Mouse (Mus musculus) neural tube, embryonic 11.5 days (tissue): Measurements from ENCODE around the gene Hao1. TPM values are rescaled to one million over a fixed set of nuclear protein-coding genes. Genes with fewer than 3 reads are reported as not detected.
A peak's percentile ranks its signal among the peaks of the same experiment; 100 is the strongest.

Experiments
- ATAC-seq: fragments of 200-750 bp; cut with Nextera tagmentation; 2 replicates; pipeline ENCODE4 v1.8.0; 2017; ENCODE audit warnings: moderate number of reproducible peaks, mild to moderate bottlenecking, moderate TSS enrichment, moderate library complexity; ENCODE audit not compliant: insufficient read depth, low FRiP score, low TSS enrichment
- DNase-seq: peaks from one replicate; pipeline ENCODE4 v3.0.0-alpha.2; 2015; ENCODE audit warnings: low spot score
- H3K27ac ChIP-seq: fragments of 300-500 bp; sonication (generic); 2 replicates; pipeline ENCODE4 v1.5.1; 2014; ENCODE audit warnings: low read depth, mild to moderate bottlenecking, low read length
- H3K27me3 ChIP-seq: fragments of 300-500 bp; sonication (generic); 2 replicates; pipeline ENCODE4 v1.6.1; 2014; ENCODE audit warnings: mild to moderate bottlenecking, low read length, mixed read lengths; ENCODE audit not compliant: control insufficient read depth, insufficient read depth
- H3K36me3 ChIP-seq: fragments of 300-500 bp; sonication (generic); 2 replicates; pipeline ENCODE4 v1.6.1; 2014; ENCODE audit warnings: mild to moderate bottlenecking, low read length, moderate library complexity, mixed read lengths; ENCODE audit not compliant: control insufficient read depth, insufficient read depth
- H3K4me1 ChIP-seq: fragments of 300-500 bp; sonication (generic); 2 replicates; pipeline ENCODE4 v1.6.1; 2014; ENCODE audit warnings: low read length, mixed read lengths; ENCODE audit not compliant: control insufficient read depth, insufficient read depth
- H3K4me2 ChIP-seq: fragments of 300-500 bp; sonication (generic); 2 replicates; pipeline ENCODE4 v1.6.1; 2014; ENCODE audit warnings: low read depth, mild to moderate bottlenecking, moderate library complexity
- H3K4me3 ChIP-seq: fragments of 300-500 bp; sonication (generic); 2 replicates; pipeline ENCODE4 v1.5.1; 2014; ENCODE audit warnings: low read depth, low read length
- H3K9ac ChIP-seq: fragments of 300-500 bp; sonication (generic); 2 replicates; pipeline ENCODE4 v1.6.1; 2014; ENCODE audit warnings: mild to moderate bottlenecking, low read length
- H3K9me3 ChIP-seq: fragments of 300-500 bp; sonication (generic); 2 replicates; pipeline ENCODE4 v1.6.1; 2016; ENCODE audit warnings: low read length; ENCODE audit not compliant: control insufficient read depth
- WGBS: fragments of 180-500 bp; shearing (Covaris S2); extraction: QIAGEN DNeasy Blood & Tissue Kit; methylation state at CpG from one replicate; pipeline ENCODE4 v1.1.7; 2014; 5-methylcytosine and 5-hydroxymethylcytosine counted together
- polyA plus RNA-seq: library from polyadenylated mRNA; unstranded; fragments of >200 nt; fragmentation: Nextera tagmentation; extraction: Ambion mirVana; gene quantifications from 2 replicates; pipeline ENCODE4 v1.2.1, GENCODE M21; 2014

The Hao1 gene
- polyA plus RNA-seq: not detected in 2 replicates

DNA sequence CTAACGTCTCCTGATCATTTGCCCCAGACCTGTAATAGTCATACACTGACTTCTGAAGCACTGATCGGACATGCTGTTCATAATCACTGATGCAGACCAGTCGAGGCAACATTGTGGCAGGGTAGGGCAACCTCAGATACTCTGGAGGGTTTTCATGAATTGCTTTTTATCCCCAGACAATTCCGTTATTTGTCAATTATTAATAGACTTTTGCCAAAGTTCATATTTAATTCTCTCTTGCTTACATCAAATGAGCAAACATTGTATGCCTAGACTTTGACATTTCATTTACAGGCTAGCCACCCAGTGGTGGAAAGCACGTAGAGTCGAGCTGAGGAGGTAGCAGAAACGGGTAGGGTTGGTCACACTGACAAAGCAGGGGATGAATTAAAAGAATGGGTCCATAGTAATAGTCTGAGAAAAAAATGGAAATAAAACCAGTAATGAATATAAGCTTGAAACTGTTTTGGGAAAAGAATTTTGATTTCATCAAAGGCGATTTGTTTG, at the start of gene Hao1:
TSS of gene Hao1 (minus strand) at position 148 of the 507 bp plus-strand sequence.
- Histone ChIP-seq H3K27me3 (no peaks in the 10 kb centered on the region), H3K4me3 (no peak within 1 kb of the TSS), H3K27ac (no peak within 1 kb of the TSS), H3K4me2 (no peak within 1 kb of the TSS), H3K9ac (no peak within 1 kb of the TSS), H3K9me3 (no peaks in the 10 kb centered on the region), H3K36me3 (no peaks in the 10 kb centered on the region), H3K4me1 (no peaks in the 10 kb centered on the region)
- no peak for ATAC-seq
- no peak for DNase-seq
- 88% methylated on average over 8 of the region's 8 CpGs for WGBS

DNA sequence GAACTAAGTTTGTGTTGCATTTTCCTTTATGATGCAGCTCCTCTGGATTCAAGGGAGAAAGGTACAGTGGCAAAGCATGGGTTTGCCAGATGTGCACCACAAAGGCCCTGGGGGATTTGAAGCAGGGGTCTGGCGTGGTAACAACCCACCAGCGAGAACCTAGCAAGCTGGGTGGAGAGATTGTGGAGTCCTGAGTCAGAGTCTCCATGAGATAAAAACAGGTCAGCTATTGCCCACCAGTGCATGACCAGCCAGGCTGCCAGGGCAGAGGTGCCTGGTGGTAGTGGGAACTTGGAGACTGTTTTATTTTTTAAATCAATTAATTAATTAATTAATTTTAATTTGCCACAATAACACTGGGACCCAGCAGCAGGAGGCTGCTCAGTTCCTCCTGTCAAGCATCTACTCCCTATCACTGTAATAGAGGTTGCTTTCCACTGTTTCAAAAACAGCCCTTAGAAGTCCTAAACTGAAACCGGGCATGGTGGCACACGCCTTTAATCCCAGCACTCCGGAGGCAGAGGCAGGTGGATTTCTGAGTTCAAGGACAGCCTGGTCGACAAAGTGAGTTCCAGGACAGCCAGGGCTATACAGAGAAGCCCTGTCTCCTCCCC, 37.0 kb upstream of the Hao1 start:
- 93% methylated on average over 6 of the region's 6 CpGs for WGBS
- no peak overlapping the region for H3K9ac ChIP-seq
- no peaks in the 10 kb centered on the region for H3K9me3 ChIP-seq
- no peak overlapping the region for H3K4me2 ChIP-seq
- H3K36me3 ChIP-seq: no peaks in the 10 kb centered on the region; the same call in 1 of the 2 replicates
- no peaks in the 10 kb centered on the region for H3K4me1 ChIP-seq
- H3K27me3 ChIP-seq: no peaks in the 10 kb centered on the region
- no peak overlapping the region for H3K27ac ChIP-seq
- no peak overlapping the region for H3K4me3 ChIP-seq
- DNase-seq (no peak), ATAC-seq (no peak)

DNA sequence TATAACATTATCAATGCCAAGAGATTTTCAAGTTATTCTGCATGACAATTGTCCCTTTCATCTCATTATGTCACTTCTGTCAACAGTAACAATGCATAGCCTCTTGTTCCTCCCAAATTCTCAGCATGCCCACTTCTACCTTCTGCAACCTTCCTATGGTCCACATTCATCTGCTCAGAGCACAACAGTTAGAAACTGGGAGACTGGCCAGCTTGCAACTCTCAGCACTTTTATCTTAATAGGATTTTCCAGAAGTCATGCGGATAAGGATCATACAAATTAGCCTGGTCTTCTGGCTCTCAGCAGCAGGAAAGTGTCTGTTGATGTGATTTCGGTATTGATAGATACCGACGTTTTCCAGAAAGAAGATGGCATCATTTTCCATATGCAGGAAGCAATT, 31.1 kb upstream of the Hao1 start:
- Histone ChIP-seq H3K9ac (no peak overlapping the region), H3K9me3 (no peaks in the 10 kb centered on the region), H3K4me2 (no peak overlapping the region), H3K4me1 (no peaks in the 10 kb centered on the region), H3K27ac (no peak overlapping the region), H3K27me3 (no peaks in the 10 kb centered on the region), H3K36me3 (no peaks in the 10 kb centered on the region), H3K4me3 (no peak overlapping the region)
- DNase-seq (no peak), ATAC-seq (no peak)
- WGBS: 72% methylated on average over 4 of the region's 4 CpGs

DNA sequence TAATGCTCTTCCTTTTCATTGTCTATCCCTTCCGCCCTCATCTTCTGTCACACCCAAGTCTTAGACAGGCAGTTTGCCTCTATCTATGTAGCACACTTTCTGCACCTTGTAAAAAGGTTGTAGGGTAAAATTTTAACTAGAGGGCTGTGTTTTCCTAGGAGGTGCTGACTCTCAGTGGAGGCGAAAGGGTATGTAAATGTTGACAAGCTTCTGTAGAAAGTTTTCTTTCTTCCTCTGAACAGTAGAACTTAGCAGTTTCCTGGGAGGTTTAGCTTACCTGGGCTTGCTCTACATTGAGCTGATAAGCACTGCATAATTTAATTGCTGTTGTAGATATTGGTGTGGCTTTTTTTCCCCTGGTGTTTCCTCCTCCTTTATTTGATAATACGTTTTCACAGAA, 5.3 kb upstream of the Hao1 start:
- no peaks in the 10 kb centered on the region for H3K4me1 ChIP-seq
- no peaks in the 10 kb centered on the region for H3K36me3 ChIP-seq
- no peak overlapping the region for H3K4me2 ChIP-seq
- ATAC-seq (no peak), DNase-seq (no peak)
- no peaks in the 10 kb centered on the region for H3K27me3 ChIP-seq
- H3K9me3 ChIP-seq: no peaks in the 10 kb centered on the region
- no peak overlapping the region for H3K27ac ChIP-seq
- no peak overlapping the region for H3K9ac ChIP-seq
- 96% methylated on average over 3 of the region's 3 CpGs for WGBS
- no peak overlapping the region for H3K4me3 ChIP-seq

DNA sequence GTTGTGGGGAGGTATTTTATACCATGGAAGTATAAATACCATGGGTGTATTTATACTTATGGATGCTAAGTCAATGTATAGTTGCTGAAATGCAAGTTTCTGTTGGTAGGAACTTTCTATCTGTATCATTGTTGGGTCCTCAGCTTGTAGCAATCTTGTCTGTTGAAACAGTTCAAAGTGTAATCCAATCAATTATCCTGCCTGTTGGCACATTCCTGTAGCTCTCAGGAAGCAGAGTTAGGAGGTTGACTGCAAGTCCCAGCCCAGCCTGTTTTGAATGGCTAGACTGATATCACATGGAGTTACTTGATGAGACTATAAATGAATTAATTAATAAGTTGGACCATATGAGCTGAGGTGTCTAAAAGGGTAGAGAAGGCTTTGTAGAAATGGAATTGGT, 1.8 kb downstream of the Hao1 start:
- Histone ChIP-seq H3K27ac (no peak overlapping the region), H3K4me1 (no peaks in the 10 kb centered on the region), H3K4me3 (no peak overlapping the region), H3K9me3 (no peaks in the 10 kb centered on the region), H3K27me3 (no peaks in the 10 kb centered on the region), H3K36me3 (no peaks in the 10 kb centered on the region), H3K4me2 (no peak overlapping the region), H3K9ac (no peak overlapping the region)
- ATAC-seq (no peak), DNase-seq (no peak)

DNA sequence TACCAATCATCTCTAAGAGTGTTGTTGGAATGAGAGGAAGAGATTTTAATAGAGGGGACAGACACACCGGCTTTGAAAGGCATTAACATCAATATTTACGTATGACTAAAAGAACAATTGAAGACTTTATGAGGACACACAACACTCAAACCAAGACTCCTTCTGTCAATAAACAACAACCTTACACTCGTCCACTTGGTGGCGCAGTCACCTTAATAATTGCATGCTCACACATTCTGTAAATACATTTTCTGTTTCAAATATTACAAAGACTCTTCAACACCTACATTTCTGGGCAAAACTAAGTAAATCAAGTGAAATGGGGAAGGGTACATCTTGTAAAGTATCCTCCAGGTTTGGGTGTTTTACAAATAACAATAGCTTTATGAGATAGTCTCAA, 4.4 kb downstream of the Hao1 start:
- DNase-seq: peak; percentile 66
- Histone ChIP-seq H3K36me3 (no peaks in the 10 kb centered on the region), H3K4me3 (no peak overlapping the region), H3K9ac (no peak overlapping the region), H3K27me3 (no peaks in the 10 kb centered on the region), H3K9me3 (no peaks in the 10 kb centered on the region), H3K4me1 (no peaks in the 10 kb centered on the region), H3K4me2 (no peak overlapping the region), H3K27ac (no peak overlapping the region)
- WGBS: 34% methylated on average over 4 of the region's 4 CpGs
- ATAC-seq: no peak; the same call in 1 of the 2 replicates

DNA sequence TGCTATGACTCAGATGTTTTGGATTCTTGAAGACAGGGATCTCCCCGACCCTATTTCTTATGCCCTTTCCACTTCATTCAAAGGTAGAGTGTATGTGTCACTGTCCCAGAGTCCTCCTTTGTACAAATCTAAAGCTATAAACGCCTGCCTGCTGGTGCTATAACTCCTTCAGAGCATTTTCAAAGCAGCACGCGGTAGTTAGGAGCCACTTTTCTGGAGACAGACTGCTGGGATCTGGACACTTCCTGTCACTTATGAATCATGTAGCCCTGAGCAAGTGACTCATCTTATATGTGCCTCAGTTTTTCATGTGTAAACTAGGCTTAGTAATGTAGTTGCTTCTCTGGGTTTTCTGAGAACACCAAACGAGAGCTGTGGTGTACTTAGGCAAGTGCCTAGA, 9.1 kb downstream of the Hao1 start:
- H3K4me3 ChIP-seq: no peak overlapping the region
- H3K36me3 ChIP-seq: no peaks in the 10 kb centered on the region
- H3K4me1 ChIP-seq: no peaks in the 10 kb centered on the region
- H3K27me3 ChIP-seq: no peaks in the 10 kb centered on the region
- WGBS: 70% methylated on average over 5 of the region's 5 CpGs
- no peak overlapping the region for H3K27ac ChIP-seq
- ATAC-seq: no peak
- no peaks in the 10 kb centered on the region for H3K9me3 ChIP-seq
- DNase-seq: no peak
- H3K9ac ChIP-seq: no peak overlapping the region
- H3K4me2 ChIP-seq: no peak overlapping the region

DNA sequence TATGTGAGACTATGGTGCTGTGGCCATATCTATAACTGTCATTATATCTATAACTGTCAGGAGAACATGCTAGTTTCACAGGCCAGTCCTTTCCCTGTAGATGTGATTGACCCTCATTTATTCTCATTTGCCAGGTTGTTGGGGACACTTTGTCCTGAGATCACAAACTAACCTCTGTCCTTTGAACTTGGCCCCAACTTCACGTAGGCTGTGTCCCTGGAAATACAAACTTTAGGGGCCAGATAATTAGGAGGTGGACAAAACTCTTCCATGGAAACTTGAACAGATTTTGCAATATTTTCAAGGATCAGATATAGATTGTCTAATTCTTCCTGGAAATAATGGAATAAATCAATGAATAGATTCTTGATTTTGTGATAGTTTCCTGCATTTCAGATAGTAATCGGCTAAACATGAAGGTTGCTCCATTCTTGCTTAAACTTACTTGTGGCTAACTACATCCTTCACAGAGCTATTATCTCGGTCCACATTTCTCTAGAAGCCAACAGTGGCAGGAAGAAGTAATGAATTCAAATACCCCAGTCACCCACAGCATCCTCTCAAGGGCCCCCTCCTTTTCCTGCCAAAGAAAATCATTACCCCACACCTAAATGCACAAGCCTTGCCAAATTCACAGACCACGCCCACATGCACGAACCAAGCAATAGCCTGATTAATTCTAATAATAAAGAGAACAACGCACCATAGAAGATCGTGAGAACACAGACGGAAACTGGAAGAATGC, 9.7 kb downstream of the Hao1 start:
- no peak overlapping the region for H3K27ac ChIP-seq
- ATAC-seq: no peak
- H3K4me3 ChIP-seq: no peak overlapping the region
- H3K36me3 ChIP-seq: no peaks in the 10 kb centered on the region
- H3K4me1 ChIP-seq: no peaks in the 10 kb centered on the region
- no peaks in the 10 kb centered on the region for H3K27me3 ChIP-seq
- H3K9me3 ChIP-seq: no peaks in the 10 kb centered on the region
- no peak overlapping the region for H3K4me2 ChIP-seq
- no peak for DNase-seq
- H3K9ac ChIP-seq: no peak overlapping the region
- 88% methylated on average over 8 of the region's 8 CpGs for WGBS

DNA sequence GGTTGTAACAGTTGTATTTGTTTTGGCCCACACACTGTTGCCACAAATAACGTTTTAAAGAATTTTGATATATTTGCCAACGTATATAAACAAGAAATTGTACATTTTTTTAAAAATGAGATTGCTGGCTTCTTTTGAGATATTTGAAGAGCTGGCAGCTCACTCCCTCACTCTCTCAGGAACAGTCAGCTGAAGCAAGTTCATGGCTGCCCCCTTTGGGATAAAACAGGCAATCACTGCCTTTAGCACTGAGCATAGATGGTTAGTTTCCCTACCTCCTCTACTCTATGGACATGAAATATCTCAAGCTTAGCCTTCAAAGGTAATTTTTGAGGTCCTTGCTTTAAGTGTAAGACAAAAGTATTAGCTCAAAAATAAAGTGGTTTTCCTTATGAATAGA, 10.7 kb downstream of the Hao1 start:
- DNase-seq (no peak), ATAC-seq (no peak)
- no peaks in the 10 kb centered on the region for H3K9me3 ChIP-seq
- H3K9ac ChIP-seq: no peak overlapping the region
- H3K36me3 ChIP-seq: no peaks in the 10 kb centered on the region
- H3K27me3 ChIP-seq: no peaks in the 10 kb centered on the region
- H3K4me1 ChIP-seq: no peaks in the 10 kb centered on the region
- H3K27ac ChIP-seq: no peak overlapping the region
- no peak overlapping the region for H3K4me2 ChIP-seq
- H3K4me3 ChIP-seq: no peak overlapping the region
- WGBS: 69% methylated on average over 2 of the region's 2 CpGs
